Mouse (Mus musculus): ENCODE measurements around the gene Vti1a.
A peak's percentile ranks its signal among the peaks of the same experiment; 100 is the strongest.

The Vti1a gene

DNA sequence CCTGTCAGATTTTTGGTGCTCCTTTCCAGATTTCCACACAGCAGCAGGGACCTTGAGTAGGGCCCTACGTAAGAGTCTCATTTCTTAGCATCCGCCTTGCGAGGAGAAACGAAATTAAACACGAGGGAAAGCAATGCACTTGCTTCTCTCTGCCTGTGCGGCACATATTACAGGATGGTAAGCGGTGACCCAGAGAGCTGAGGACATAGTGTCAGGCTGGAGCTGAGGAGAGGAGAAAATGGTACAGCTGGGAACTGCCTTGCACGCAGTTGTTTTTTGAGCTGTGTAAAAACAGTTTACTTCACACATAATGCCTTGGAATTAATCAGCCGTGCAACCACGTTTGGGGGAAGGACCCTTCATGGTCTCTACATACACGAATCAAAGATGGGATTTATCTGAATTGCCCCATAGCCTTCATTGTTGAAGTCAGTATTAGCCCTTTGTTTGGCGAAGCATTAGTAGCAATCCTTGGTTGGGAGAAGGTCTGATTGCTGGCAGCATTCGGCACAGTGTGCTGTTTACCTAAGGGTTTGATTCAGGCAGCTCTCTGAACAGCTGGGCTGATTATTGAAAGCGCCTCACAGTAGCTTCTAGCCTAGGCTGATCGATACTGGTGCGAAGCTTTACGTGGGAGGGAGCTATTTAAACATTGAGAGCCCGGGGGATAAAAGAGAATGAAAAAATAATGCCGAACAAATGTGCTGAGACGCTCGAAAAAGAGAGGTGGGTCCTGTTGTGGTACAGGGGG is 153.4 kb downstream of the Vti1a start:
- peak; percentile 15 for DNase-seq

DNA sequence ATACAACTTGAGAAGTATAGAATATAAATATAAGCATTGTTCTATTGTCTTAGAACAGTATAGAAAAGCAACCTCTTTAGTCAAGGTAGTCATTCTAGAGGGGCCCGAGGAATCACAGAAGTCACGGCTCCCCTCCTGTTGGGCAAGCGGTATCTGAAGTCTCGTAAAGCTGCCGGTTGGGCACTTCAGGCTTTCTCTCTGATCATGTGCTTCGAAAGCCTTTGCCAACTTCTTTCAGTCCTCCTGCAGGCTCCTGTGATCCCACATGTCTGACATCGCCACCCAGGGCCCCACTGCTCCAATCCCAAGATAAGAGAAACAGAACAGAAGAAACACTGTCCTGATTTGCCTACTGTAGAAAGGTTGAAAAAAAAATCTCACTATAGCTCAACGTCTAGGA is 156.5 kb downstream of the Vti1a start:
- DNase-seq = no peak

DNA sequence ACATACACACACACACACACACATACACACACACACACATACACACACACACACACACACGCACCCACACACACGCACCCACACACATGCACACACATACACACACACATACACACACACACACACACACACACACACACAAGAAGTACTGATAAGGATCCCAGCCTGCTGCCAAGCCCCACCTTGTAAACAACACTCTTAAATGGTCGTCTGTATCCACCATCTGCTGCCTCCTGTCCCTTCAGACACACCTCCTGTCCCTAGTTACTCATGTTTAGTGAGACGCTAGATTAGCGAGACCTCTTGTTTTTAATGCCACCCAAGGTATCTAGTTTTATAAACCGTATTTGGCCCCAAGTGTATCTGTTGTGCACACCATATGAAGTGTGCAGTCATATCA is 158.1 kb downstream of the Vti1a start:
- DNase-seq = no peak

GRCm38 (mm10) chr19:55480526-55480925 is 164.4 kb downstream of the Vti1a start:
- no peak for DNase-seq

GRCm38 (mm10) chr19:55481308-55481707 is 165.2 kb downstream of the Vti1a start:
- DNase-seq = no peak

DNA sequence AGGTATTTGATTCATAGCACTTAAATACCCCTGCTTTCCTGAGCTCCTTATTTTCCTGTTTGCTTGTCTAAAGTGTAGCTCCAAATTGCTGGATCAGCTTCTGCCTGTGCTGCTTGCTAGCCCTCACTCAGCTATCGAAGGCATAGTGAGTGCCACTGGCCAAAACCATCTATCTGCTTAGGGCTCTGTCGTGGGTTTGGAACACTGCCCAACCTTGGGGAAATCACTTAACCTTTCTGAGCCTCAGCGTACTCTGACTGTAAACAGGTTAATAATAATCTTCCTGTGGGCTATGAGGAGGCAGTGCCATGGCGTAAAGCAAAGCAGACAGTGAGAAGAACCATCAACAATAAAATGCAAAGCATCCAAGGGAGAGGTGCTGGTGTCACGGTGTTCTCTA is 167.4 kb downstream of the Vti1a start:
- no peak for DNase-seq

DNA sequence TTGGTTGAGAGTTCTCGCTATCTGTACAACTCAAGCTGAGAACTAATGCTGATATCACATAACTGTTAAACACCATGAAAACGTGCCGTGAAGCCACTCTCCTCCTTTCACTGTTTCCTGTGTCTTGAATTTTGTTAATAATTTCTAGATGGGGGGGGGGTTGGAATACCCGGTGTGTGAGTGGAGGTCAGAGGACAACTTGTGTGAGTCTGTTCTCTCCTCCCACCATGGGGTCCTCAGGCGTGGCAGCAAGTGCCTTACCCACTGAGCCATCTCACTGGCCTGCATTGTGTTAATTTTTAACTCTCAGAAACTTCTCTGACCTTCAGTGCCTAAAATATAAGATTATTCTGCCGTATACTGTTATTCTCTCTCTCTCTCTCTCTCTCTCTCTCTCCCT is 168.5 kb downstream of the Vti1a start:
- no peak for DNase-seq

DNA sequence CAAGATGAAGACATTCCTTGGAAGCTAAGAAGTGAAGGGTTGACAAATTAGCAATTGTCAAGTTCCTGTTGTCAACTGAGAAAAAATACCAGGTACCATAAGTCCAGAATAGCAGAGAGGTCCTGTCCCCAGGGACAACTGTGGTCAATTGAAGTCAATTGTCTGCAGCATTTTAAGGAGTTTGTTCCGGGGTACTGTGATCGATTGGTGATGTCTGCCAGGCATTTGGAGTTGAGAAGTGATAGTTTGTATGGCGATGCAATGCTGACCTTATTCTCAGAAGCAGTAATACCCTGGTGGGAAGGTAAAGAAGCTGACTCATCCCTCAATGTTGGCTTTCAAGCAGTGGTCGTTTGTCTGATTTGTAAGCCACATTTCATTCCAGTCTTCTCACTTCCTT is 170.4 kb downstream of the Vti1a start:
- DNase-seq = no peak

- DNase-seq = no peak
Measured at GRCm38 (mm10) chr19:55491126-55492076, 175.3 kb downstream of the Vti1a start.

DNA sequence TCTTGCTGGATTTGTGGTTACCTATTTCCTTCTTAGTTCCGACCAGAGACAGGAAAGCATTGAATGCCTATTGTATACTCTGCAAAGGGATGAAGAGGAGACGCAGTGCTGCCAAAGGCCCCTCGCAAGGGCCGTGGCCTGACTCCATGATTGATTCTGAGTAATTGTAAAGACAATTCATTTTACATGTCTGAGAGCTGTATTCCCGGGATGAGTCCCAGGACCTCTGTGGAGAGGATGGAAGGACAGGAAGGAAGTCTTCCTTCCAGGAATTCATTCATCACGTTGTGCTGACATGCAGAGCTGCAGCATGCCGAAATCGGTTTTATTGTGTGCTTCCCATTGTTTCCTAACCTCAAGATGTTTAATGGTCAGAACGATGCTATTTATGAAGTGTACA is 180.2 kb downstream of the Vti1a start:
- DNase-seq = no peak

DNA sequence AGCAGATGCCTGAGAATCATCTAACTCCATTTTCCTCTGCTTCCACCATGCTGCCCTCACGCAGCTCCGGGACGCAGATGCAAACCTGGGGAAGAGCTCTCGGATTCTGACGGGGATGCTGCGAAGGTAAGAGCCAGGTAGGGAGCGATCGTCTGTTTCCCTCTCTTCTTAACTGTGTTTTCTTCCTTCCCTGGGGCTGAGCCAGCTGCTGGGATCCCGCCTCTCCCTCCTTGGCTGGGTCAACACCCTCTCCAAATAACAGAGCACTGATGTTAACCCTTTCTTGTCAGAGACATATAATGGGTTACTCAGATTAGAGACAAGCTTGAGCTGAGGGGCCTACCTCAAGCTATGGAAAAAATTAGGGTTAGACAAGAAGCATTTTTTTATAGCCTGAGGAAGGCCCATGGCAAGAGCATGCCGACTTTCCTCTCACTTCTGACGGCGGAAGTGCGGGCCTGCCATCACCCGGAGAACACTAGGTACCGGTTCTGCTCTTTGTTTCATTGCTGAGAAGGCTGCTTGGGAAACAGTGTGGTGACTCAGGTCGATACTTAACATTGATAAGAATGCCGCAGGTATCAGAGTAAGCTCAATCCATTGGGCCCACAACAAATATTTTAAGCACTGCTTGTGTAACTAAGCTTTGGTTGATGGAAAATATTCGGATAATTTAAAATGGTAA is 183.2 kb downstream of the Vti1a start:
- DNase-seq = no peak

DNA sequence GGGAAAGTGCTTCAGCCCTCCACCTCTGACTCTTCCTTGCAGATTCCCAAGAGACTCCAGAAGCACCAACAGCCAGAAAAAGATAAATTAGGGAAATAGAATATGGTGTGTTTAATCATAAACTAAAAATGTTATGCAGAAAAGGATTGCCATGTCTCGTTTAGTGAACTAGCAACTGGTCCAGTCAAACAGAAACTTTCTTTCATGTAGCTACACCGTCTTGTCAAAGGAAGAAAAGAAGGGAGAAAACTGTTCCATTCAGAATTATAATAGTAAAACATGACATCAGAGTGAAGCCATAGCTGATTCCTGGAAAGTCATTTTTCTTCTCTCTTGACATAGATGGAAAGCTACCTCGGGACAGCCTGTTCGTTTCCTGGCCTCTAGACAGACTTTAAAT is 185.9 kb downstream of the Vti1a start:
- DNase-seq = no peak

- no peak for DNase-seq
Measured at GRCm38 (mm10) chr19:55503771-55504170, 187.7 kb downstream of the Vti1a start.

DNA sequence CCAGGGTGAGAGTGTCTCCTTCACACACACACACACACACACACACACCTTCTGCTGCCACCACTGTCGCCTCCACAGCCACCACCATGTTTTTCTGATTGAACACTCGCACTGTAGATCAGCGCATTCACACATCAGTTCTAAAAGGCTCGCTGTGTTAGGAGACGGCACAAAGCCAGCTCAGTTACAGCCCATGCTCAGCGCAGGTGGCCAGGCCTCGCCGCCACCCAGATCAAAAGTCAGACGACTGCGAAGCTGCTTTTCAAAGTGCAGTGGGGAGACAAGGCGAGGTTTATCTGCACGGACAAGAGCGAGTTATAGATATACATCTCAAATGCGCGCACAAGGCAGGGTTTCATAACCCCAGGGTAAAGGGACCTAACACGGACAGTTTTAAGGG is 191.7 kb downstream of the Vti1a start:
- DNase-seq = no peak

- no peak for DNase-seq
Measured at GRCm38 (mm10) chr19:55508239-55508638, 192.1 kb downstream of the Vti1a start.

DNA sequence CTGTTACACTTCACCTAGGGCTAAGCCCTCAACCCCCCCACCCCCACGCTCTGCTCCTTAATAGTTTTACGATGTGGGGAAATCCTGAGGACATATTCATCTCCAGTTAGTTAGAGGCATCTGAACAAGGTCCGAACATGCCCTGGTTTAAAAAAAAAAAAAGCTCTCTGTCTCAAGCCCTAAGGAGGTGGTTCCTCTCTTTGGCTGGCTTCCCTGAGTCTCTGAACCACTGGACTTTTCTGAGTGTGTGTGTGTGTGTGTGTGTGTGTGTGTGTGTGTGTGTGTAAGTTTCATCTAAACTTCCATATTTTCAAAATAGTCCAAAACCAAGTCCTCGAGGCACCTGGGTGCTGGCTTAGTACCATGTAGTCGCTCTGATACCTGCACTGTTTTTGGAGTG is 192.9 kb downstream of the Vti1a start:
- no peak for DNase-seq

DNA sequence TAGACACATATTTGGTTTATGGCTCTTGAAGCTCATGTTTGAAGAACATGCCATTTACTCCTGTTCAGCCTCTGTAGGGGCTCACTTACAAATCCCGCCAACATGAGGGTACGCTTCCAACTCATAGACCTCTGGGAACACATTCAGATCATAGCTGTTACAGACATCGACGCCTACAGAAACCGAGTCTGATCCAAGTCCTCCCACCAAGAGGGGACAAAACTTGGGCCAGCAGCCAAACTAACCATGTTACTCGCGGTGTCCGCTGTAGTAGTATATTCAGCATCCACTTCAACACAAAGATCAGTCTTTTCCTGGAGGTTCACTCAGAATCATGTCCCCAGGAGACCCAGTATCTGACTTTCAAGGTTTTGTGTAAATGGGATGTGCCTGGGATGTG is 193.5 kb downstream of the Vti1a start:
- DNase-seq = peak; percentile 53

GRCm38 (mm10) chr19:55513941-55514340 is 197.8 kb downstream of the Vti1a start:
- no peak for DNase-seq

DNA sequence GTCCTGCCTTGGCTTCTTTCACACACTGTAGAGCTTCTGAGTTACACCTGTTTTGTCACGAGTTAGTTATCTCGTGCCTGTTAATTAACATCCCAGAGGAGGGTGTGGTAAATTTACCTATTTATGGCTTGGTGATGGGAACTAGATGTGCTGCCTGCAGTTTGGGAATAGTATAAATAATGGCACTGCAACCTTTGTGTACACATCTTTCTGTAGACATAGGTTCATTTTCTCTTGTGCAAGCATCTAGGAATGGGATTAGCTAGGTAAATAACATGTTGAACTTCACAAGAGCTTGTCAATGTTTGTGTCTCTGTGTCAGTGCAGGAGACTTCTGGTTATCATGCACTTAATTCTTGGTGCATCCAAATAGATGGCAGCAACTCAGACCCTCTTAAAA is 204.1 kb downstream of the Vti1a start:
- DNase-seq = no peak

GRCm38 (mm10) chr19:55523340-55523739 is 207.2 kb downstream of the Vti1a start:
- DNase-seq = peak; percentile 82

- no peak for DNase-seq
Measured at GRCm38 (mm10) chr19:55524385-55524784, 208.3 kb downstream of the Vti1a start.

DNA sequence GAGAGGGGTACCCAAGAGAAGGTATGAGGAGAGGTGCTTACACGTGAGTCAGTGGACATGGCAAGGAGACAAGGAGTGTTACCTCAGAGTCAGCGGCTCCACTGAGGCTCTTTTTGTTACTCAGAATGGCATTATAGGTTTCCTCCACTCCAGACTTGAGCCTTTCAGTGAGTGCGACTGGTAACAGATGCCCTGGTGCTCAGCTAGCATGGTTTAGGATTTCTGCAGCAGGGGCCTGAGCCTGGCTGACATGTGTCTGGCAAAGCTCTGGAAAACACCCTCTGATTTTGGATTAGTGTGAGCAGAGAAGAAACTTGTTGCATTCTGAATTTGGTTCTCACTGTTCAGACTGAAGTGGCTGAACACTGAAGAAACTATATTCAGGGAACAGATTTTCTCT is 209.0 kb downstream of the Vti1a start:
- no peak for DNase-seq

DNA sequence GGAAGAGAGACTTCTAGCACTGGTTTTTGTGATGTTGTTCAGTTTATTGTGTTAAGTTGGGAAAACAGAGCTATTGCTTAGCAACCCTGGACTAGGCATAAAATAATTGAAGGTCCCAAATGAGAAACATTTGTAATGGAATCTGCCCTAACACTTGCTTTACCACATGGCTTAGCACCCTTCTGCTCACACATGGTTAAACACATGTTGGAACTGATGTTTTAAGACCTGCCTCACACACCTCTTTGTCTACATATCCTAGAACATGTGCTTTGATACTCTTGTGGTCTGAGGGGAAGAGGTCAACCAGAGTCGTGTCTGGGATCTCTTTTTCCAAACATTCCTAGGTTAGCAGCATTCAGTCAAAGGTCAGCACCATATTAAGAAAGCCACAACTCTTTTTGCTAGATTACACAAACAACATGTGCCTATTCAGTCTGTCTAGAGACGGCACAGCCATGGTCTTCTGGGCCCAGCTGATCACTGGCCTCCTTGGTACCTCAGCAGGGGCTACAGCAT is 210.7 kb downstream of the Vti1a start:
- no peak for DNase-seq

Data from right cerebral cortex, adult 18-20 months (tissue).